Mouse (Mus musculus) bone marrow, adult 2 months (tissue): ENCODE results near the gene Mmrn2. TPM values are rescaled to one million over a fixed set of nuclear protein-coding genes. Genes with fewer than 3 reads are reported as not detected.

Experiments
- H3K27ac ChIP-seq: fragments of 200-500 bp; 2 replicates; pipeline ENCODE4 v1.5.1; 2012; ENCODE audit warnings: low read depth, mild to moderate bottlenecking, control low read depth, inconsistent platforms, low read length; ENCODE audit not compliant: control insufficient read depth, poor library complexity, insufficient read depth
- H3K4me1 ChIP-seq: fragments of 200-500 bp; 2 replicates; pipeline ENCODE4 v1.6.1; 2011; ENCODE audit warnings: low read length; ENCODE audit not compliant: control insufficient read depth, insufficient read depth
- H3K4me3 ChIP-seq: fragments of 200-500 bp; replicated peaks from 2 replicates; pipeline ENCODE3; 2011; ENCODE audit warnings: mild to moderate bottlenecking, low read depth, low read length, control low read depth; ENCODE audit not compliant: control insufficient read depth
- CTCF ChIP-seq: fragments of 200-500 bp; IDR thresholded peaks from 2 replicates; pipeline ENCODE4 v1.5.1; 2011; ENCODE audit warnings: low read length, control low read depth; ENCODE audit not compliant: control insufficient read depth, insufficient read depth
- POLR2A ChIP-seq: fragments of 200-500 bp; IDR thresholded peaks from 2 replicates; pipeline ENCODE4 v1.6.1; 2011; ENCODE audit warnings: low read depth, mild to moderate bottlenecking, control low read depth, low read length, borderline replicate concordance; ENCODE audit not compliant: control insufficient read depth
- WGBS: fragments of 180-500 bp; shearing (Covaris S2); methylation state at CpG from one replicate; pipeline ENCODE4 v1.1.7; 2018; 5-methylcytosine and 5-hydroxymethylcytosine counted together
- polyA plus RNA-seq: library from polyadenylated mRNA; stranded (reverse); fragments of >200 nt; gene quantifications from 2 replicates; pipeline ENCODE4 v1.2.4, GENCODE M21; 2011; ENCODE audit warnings: low replicate concordance; ENCODE audit not compliant: missing spikeins, insufficient read depth, insufficient read length

The Mmrn2 gene
- polyA plus RNA-seq, 1 experiment = 3.0 TPM

DNA sequence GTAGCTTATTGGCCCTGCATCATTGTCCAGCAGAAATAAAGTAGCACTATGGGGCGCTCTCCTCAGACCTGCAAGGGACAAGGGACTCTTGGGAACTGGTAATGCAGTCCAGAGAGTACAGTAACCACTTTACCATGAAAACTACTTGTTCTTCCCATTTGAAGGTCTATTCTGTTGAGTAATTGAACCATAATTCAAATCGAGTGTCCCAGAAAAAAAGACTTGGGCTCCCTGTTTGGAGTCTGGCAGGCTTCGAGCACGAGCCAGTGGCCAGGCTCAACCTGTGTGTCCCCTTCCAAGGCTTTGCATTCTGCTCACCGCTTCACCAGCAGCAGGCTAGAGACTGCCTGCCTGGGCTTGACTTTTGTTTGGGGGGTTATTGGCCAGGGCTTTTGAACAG, 30.9 kb upstream of the Mmrn2 start:
- WGBS = 85% methylated on average over 5 of the region's 5 CpGs
- H3K4me3 ChIP-seq = no peak overlapping the region
- no peaks in the 10 kb centered on the region; the same call in 1 of the 2 replicates for H3K4me1 ChIP-seq
- no peak for TF ChIP-seq POLR2A
- TF ChIP-seq CTCF = no peak
- no peak overlapping the region for H3K27ac ChIP-seq

DNA sequence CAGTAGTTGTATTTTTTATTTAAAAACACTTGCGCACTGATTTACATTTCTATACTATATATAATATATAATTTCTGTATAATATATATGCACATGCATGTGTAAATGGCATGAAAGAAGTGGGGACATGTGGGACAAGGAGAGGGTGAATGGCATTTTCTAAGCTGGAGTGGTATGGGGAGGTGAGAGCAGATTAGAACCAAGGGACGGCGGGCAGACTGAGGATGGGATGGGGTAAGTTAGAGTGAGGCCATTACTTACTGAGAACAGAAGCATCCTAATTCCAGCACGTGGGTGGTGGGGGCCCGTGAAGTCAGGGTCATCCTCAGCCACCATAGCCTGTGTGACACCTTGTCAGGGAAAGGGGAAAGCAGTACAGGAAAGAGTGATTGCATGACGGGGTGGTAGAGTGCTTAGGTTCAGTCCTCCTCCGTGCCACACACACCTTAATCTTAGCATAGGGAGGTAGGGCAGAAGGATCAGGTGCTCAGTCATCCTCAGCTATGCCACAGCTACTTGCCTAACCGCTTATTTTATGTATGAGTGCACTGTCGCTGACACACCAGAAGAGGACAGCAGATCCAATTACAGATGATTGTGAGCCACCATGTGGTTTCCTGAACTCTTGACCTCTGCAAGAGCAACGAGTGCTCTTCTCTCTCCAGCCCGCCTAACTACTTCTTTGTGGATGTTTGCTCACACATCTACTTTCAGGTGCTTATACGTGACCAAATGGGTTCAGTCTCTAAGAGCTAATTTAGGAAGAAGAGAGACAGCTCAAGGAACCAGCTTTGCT, 29.3 kb upstream of the Mmrn2 start:
- 71% methylated on average over 12 of the region's 12 CpGs for WGBS
- Histone ChIP-seq H3K27ac (no peak overlapping the region), H3K4me3 (no peak overlapping the region), H3K4me1 (no peaks in the 10 kb centered on the region; the same call in 1 of the 2 replicates)
- no peak for TF ChIP-seq CTCF

DNA sequence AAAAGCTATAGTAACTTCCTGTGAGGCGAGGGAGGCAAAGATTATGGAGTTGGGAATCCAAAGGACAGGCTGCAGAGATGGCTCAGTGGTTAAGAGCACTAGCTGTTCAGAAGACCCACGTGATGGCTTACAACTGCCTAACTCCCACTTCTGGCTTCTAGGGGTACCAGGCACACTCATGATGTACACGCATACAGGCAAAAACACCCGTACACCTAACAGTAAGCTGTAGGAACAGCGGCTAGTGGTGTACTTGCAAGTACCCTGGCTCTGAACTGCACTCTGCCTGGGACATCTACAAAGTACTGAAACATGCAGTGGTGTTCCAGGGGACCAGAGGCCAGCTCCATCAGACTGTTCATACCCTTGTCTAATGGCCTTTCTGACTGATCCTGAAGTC, 28.2 kb upstream of the Mmrn2 start:
- 84% methylated on average over 5 of the region's 5 CpGs for WGBS
- Histone ChIP-seq H3K27ac (no peak overlapping the region), H3K4me1 (no peaks in the 10 kb centered on the region; the same call in 1 of the 2 replicates), H3K4me3 (no peak overlapping the region)
- TF ChIP-seq CTCF = no peak
- no peak for TF ChIP-seq POLR2A

- Histone ChIP-seq H3K4me1 (no peaks in the 10 kb centered on the region; the same call in 1 of the 2 replicates), H3K27ac (no peak overlapping the region), H3K4me3 (no peak overlapping the region)
- no peak for TF ChIP-seq CTCF
- TF ChIP-seq POLR2A = no peak
- WGBS = 76% methylated on average over 7 of the region's 7 CpGs
These were observed 27.0 kb upstream of the Mmrn2 start for GRCm38 (mm10) chr14:34348301-34348700.

GRCm38 (mm10) chr14:34349007-34349406, 26.3 kb upstream of the Mmrn2 start:
- TF ChIP-seq CTCF = no peak
- TF ChIP-seq POLR2A = no peak
- no peak overlapping the region for H3K4me3 ChIP-seq
- no peaks in the 10 kb centered on the region; the same call in 1 of the 2 replicates for H3K4me1 ChIP-seq
- WGBS = 80% methylated on average over 8 of the region's 8 CpGs
- H3K27ac ChIP-seq = no peak overlapping the region

- 82% methylated on average over 3 of the region's 3 CpGs for WGBS
- no peaks in the 10 kb centered on the region for H3K4me1 ChIP-seq
- TF ChIP-seq POLR2A (no peak), CTCF (no peak)
- no peak overlapping the region for H3K27ac ChIP-seq
- H3K4me3 ChIP-seq = no peak overlapping the region
These were observed 23.6 kb upstream of the Mmrn2 start for GRCm38 (mm10) chr14:34351660-34352059.

DNA sequence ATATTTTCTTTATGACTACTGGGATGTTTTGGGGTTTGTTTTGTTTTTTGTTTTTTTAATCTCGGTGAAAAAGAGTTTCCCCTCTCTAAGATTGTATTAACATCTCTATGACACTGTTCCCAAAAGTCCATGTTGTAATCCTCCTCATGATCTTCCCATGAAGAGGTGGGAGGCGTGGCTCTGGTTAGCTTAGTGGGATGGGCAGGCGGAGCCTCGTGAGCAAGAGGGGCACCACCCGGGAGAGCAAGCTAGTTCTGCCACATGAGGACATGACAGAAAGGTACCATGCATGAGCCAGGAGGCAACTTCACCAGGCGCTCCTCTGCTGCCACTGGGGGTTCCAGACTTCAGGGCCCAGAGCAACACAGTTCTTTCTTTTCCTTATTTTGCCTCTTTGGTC, 22.7 kb upstream of the Mmrn2 start:
- H3K4me1 ChIP-seq = no peaks in the 10 kb centered on the region
- WGBS = 59% methylated on average over 6 of the region's 6 CpGs
- no peak overlapping the region for H3K27ac ChIP-seq
- TF ChIP-seq POLR2A (no peak), CTCF (no peak)
- H3K4me3 ChIP-seq = no peak overlapping the region

GRCm38 (mm10) chr14:34353326-34353725, 21.9 kb upstream of the Mmrn2 start:
- TF ChIP-seq CTCF (no peak), POLR2A (no peak)
- 86% methylated on average over 3 of the region's 3 CpGs for WGBS
- no peak overlapping the region for H3K4me3 ChIP-seq

GRCm38 (mm10) chr14:34354456-34354855, 20.8 kb upstream of the Mmrn2 start:
- no peak for TF ChIP-seq CTCF
- no peak for TF ChIP-seq POLR2A
- Histone ChIP-seq H3K27ac (no peak overlapping the region), H3K4me3 (no peak overlapping the region), H3K4me1 (no peaks in the 10 kb centered on the region)
- WGBS = 75% methylated on average over 4 of the region's 4 CpGs

More at GRCm38 (mm10) chr14:34353326-34353725, 21.9 kb upstream of the Mmrn2 start:
- Histone ChIP-seq H3K27ac (no peak overlapping the region), H3K4me1 (no peaks in the 10 kb centered on the region)

DNA sequence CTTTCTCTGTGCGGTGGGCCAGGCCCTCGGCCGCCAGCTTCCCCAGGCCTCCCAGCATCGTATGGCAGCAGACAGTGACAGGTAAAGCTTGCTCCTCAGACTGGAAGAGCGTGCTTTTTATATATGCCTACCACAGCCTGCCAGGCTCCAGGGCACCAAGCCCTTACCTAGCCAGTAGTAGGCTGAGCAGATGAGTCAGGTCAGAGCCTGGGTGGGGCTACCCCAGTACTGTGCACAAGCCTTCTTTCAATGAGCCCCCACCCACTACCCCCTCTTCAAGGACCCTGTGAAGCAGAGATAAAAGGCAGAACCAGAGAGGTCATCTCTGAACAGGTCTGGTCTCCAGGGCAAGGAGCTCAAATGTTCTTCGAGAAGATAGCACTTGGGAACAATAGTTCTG, 20.0 kb upstream of the Mmrn2 start, which contains the start of gene Fam25c:
Fam25c (minus strand) TSS at position 133 of the 400 bp plus-strand sequence.
- H3K4me3 ChIP-seq = no peak within 1 kb of the TSS
- H3K27ac ChIP-seq = no peak within 1 kb of the TSS; the same call in 1 of the 2 replicates
- no peaks in the 10 kb centered on the region for H3K4me1 ChIP-seq
- TF ChIP-seq POLR2A = no peak
- no peak for TF ChIP-seq CTCF
- 76% methylated on average over 6 of the region's 6 CpGs for WGBS
